Mouse (Mus musculus): Measurements from ENCODE around the gene Itfg2. TPM values are rescaled to one million over a fixed set of nuclear protein-coding genes. Genes with fewer than 3 reads are reported as not detected.

Gene Itfg2
- 13.9 and 19.0 TPM in 2 replicates for total RNA-seq (2017)

GRCm38 (mm10) chr6:128424269-128425019 is at the start of gene Itfg2:
TSS of gene Itfg2 (minus strand) at chr6:128424931.
- peak; percentile 93 for ATAC-seq (replicated peaks; ENCODE audit: low read depth, poor library complexity, severe bottlenecking)

GRCm38 (mm10) chr6:128474112-128474511 is 49.4 kb upstream of the Itfg2 start:
- no peak for ATAC-seq (replicated peaks; ENCODE audit: low read depth, poor library complexity, severe bottlenecking)

GRCm38 (mm10) chr6:128469451-128469850 is 44.7 kb upstream of the Itfg2 start:
- peak; percentile 88 for ATAC-seq (replicated peaks; ENCODE audit: low read depth, poor library complexity, severe bottlenecking)

GRCm38 (mm10) chr6:128467298-128467697 is 42.6 kb upstream of the Itfg2 start:
- ATAC-seq (replicated peaks; ENCODE audit: low read depth, poor library complexity, severe bottlenecking): no peak

GRCm38 (mm10) chr6:128466563-128466962 is 41.8 kb upstream of the Itfg2 start:
- no peak; the same call in 1 of the 2 replicates for ATAC-seq (replicated peaks; ENCODE audit: low read depth, poor library complexity, severe bottlenecking)

GRCm38 (mm10) chr6:128466043-128466442 is 41.3 kb upstream of the Itfg2 start:
- no peak for ATAC-seq (replicated peaks; ENCODE audit: low read depth, poor library complexity, severe bottlenecking)

GRCm38 (mm10) chr6:128464996-128465395 is 40.3 kb upstream of the Itfg2 start:
- ATAC-seq (replicated peaks; ENCODE audit: low read depth, poor library complexity, severe bottlenecking): no peak

GRCm38 (mm10) chr6:128461606-128462005 is 36.9 kb upstream of the Itfg2 start:
- no peak for ATAC-seq (replicated peaks; ENCODE audit: low read depth, poor library complexity, severe bottlenecking)

- no peak for ATAC-seq (replicated peaks; ENCODE audit: low read depth, poor library complexity, severe bottlenecking)
Measured at GRCm38 (mm10) chr6:128460729-128461503, 36.2 kb upstream of the Itfg2 start.

- no peak for ATAC-seq (replicated peaks; ENCODE audit: low read depth, poor library complexity, severe bottlenecking)
Measured at GRCm38 (mm10) chr6:128460321-128460720, 35.6 kb upstream of the Itfg2 start.

- ATAC-seq (replicated peaks; ENCODE audit: low read depth, poor library complexity, severe bottlenecking): no peak
Measured at GRCm38 (mm10) chr6:128457186-128457585, 32.5 kb upstream of the Itfg2 start.

- ATAC-seq (replicated peaks; ENCODE audit: low read depth, poor library complexity, severe bottlenecking): no peak
Measured at GRCm38 (mm10) chr6:128455835-128456605, 31.3 kb upstream of the Itfg2 start.

- no peak for ATAC-seq (replicated peaks; ENCODE audit: low read depth, poor library complexity, severe bottlenecking)
Measured at GRCm38 (mm10) chr6:128447063-128447462, 22.3 kb upstream of the Itfg2 start.

GRCm38 (mm10) chr6:128445761-128446535 is 21.2 kb upstream of the Itfg2 start:
- ATAC-seq (replicated peaks; ENCODE audit: low read depth, poor library complexity, severe bottlenecking): peak; percentile 88

- peak; percentile 11; the same call in 1 of the 2 replicates for ATAC-seq (replicated peaks; ENCODE audit: low read depth, poor library complexity, severe bottlenecking)
Measured at GRCm38 (mm10) chr6:128440238-128440637, 15.5 kb upstream of the Itfg2 start.

- no peak for ATAC-seq (replicated peaks; ENCODE audit: low read depth, poor library complexity, severe bottlenecking)
Measured at GRCm38 (mm10) chr6:128438871-128439341, 14.2 kb upstream of the Itfg2 start.

- peak; percentile 73 for ATAC-seq (replicated peaks; ENCODE audit: low read depth, poor library complexity, severe bottlenecking)
Measured at GRCm38 (mm10) chr6:128438317-128438870, 13.7 kb upstream of the Itfg2 start, which contains the start of gene Fkbp4. TSS of gene Fkbp4 (minus strand) at chr6:128438677.

- peak; percentile 34 for ATAC-seq (replicated peaks; ENCODE audit: low read depth, poor library complexity, severe bottlenecking)
Measured at GRCm38 (mm10) chr6:128437731-128438316, 13.1 kb upstream of the Itfg2 start.

GRCm38 (mm10) chr6:128437288-128437687 is 12.6 kb upstream of the Itfg2 start:
- no peak for ATAC-seq (replicated peaks; ENCODE audit: low read depth, poor library complexity, severe bottlenecking)
